Mouse (Mus musculus): Measurements from ENCODE around the gene Kif20b.
A peak's percentile ranks its signal among the peaks of the same experiment; 100 is the strongest.

GRCm38 (mm10) chr19:34921652-34922602, at the start of gene Kif20b:
- TF ChIP-seq POLR2A (IDR thresholded peaks at IDR 0.05; ENCODE audit: low read depth, low read length) (peak; percentile 31; the same call in 1 of the 2 replicates), CTCF (IDR thresholded peaks at IDR 0.05; ENCODE audit: extremely low read depth, insufficient read length, insufficient replicate concordance, low read depth, low read length) (no peak)
